Mouse (Mus musculus): ENCODE results near the gene Hsf5. TPM values are rescaled to one million over a fixed set of nuclear protein-coding genes. Genes with fewer than 3 reads are reported as not detected.
A peak's percentile ranks its signal among the peaks of the same experiment; 100 is the strongest.

Gene Hsf5
- 1.2 TPM in 1 of 3 replicates, not detected in the others for total RNA-seq (2017)

GRCm38 (mm10) chr11:87616790-87617474, at the start of gene Hsf5:
TSS of gene Hsf5 (plus strand) at chr11:87617164.
- no peak for ATAC-seq (replicated peaks; ENCODE audit: insufficient number of reproducible peaks, low FRiP score, low TSS enrichment, poor library complexity, severe bottlenecking)

- no peak for ATAC-seq (replicated peaks; ENCODE audit: insufficient number of reproducible peaks, low FRiP score, low TSS enrichment, poor library complexity, severe bottlenecking)
Measured at GRCm38 (mm10) chr11:87568255-87568953, 48.6 kb upstream of the Hsf5 start, which contains the start of gene Sept4. TSS of gene Sept4 (plus strand) at chr11:87568903.

GRCm38 (mm10) chr11:87570743-87571142, 46.2 kb upstream of the Hsf5 start:
- ATAC-seq (replicated peaks; ENCODE audit: insufficient number of reproducible peaks, low FRiP score, low TSS enrichment, poor library complexity, severe bottlenecking), result no peak

GRCm38 (mm10) chr11:87571361-87571950, 45.5 kb upstream of the Hsf5 start:
- ATAC-seq (replicated peaks; ENCODE audit: insufficient number of reproducible peaks, low FRiP score, low TSS enrichment, poor library complexity, severe bottlenecking), result no peak

- no peak for ATAC-seq (replicated peaks; ENCODE audit: insufficient number of reproducible peaks, low FRiP score, low TSS enrichment, poor library complexity, severe bottlenecking)
Measured at GRCm38 (mm10) chr11:87573751-87574150, 43.2 kb upstream of the Hsf5 start.

- no peak for ATAC-seq (replicated peaks; ENCODE audit: insufficient number of reproducible peaks, low FRiP score, low TSS enrichment, poor library complexity, severe bottlenecking)
Measured at GRCm38 (mm10) chr11:87574520-87575180, 42.3 kb upstream of the Hsf5 start.

- ATAC-seq (replicated peaks; ENCODE audit: insufficient number of reproducible peaks, low FRiP score, low TSS enrichment, poor library complexity, severe bottlenecking), result no peak
Measured at GRCm38 (mm10) chr11:87577601-87578248, 39.2 kb upstream of the Hsf5 start.

GRCm38 (mm10) chr11:87578249-87578962, 38.6 kb upstream of the Hsf5 start:
- peak; percentile 25; the same call in 1 of the 2 replicates for ATAC-seq (replicated peaks; ENCODE audit: insufficient number of reproducible peaks, low FRiP score, low TSS enrichment, poor library complexity, severe bottlenecking)

- no peak for ATAC-seq (replicated peaks; ENCODE audit: insufficient number of reproducible peaks, low FRiP score, low TSS enrichment, poor library complexity, severe bottlenecking)
Measured at GRCm38 (mm10) chr11:87578963-87579601, 37.9 kb upstream of the Hsf5 start.

GRCm38 (mm10) chr11:87579713-87580112, 37.3 kb upstream of the Hsf5 start:
- ATAC-seq (replicated peaks; ENCODE audit: insufficient number of reproducible peaks, low FRiP score, low TSS enrichment, poor library complexity, severe bottlenecking), result no peak

GRCm38 (mm10) chr11:87580543-87581085, 36.4 kb upstream of the Hsf5 start:
- no peak for ATAC-seq (replicated peaks; ENCODE audit: insufficient number of reproducible peaks, low FRiP score, low TSS enrichment, poor library complexity, severe bottlenecking)

- no peak for ATAC-seq (replicated peaks; ENCODE audit: insufficient number of reproducible peaks, low FRiP score, low TSS enrichment, poor library complexity, severe bottlenecking)
Measured at GRCm38 (mm10) chr11:87581161-87581865, 35.7 kb upstream of the Hsf5 start.

- no peak for ATAC-seq (replicated peaks; ENCODE audit: insufficient number of reproducible peaks, low FRiP score, low TSS enrichment, poor library complexity, severe bottlenecking)
Measured at GRCm38 (mm10) chr11:87581933-87582710, 34.8 kb upstream of the Hsf5 start.

GRCm38 (mm10) chr11:87583291-87584034, 33.5 kb upstream of the Hsf5 start:
- no peak for ATAC-seq (replicated peaks; ENCODE audit: insufficient number of reproducible peaks, low FRiP score, low TSS enrichment, poor library complexity, severe bottlenecking)

- no peak for ATAC-seq (replicated peaks; ENCODE audit: insufficient number of reproducible peaks, low FRiP score, low TSS enrichment, poor library complexity, severe bottlenecking)
Measured at GRCm38 (mm10) chr11:87584711-87585505, 32.1 kb upstream of the Hsf5 start.

All from monocyte, adult 5-6 weeks (primary cell).